Mouse (Mus musculus) erythroblast, embryonic 14.5 days (primary cell): ENCODE measurements around the gene Fthl17e. TPM values are rescaled to one million over a fixed set of nuclear protein-coding genes. Genes with fewer than 3 reads are reported as not detected.
"Not testable (repeated sequence)": the region's sequence is repeated elsewhere in the genome, so short reads cannot be mapped to it uniquely, and the experiment has no call there.

ENCODE experiments used
- H3K27me3 ChIP-seq: 2 replicates; pipeline ENCODE4 v1.6.1; 2012; ENCODE audit warnings: inconsistent platforms; ENCODE audit not compliant: control insufficient read depth
- H3K36me3 ChIP-seq: 2 replicates; pipeline ENCODE4 v1.6.1; 2012; ENCODE audit warnings: mild to moderate bottlenecking, inconsistent platforms; ENCODE audit not compliant: control insufficient read depth
- H3K4me1 ChIP-seq: 2 replicates; pipeline ENCODE4 v1.6.1; 2012; ENCODE audit warnings: inconsistent platforms; ENCODE audit not compliant: control insufficient read depth
- H3K4me3 ChIP-seq: replicated peaks from 2 replicates; pipeline ENCODE3; 2012; ENCODE audit warnings: moderate library complexity, mild to moderate bottlenecking, inconsistent platforms
- H3K9me3 ChIP-seq: 2 replicates; pipeline ENCODE4 v1.6.1; 2012; ENCODE audit warnings: low read length, inconsistent platforms, mixed read lengths; ENCODE audit not compliant: control insufficient read depth
- GATA1 ChIP-seq: IDR thresholded peaks from 2 replicates; pipeline ENCODE4 v1.6.1; 2012; ENCODE audit warnings: low read length, inconsistent platforms, mixed read lengths
- TAL1 ChIP-seq: IDR thresholded peaks from 3 replicates; pipeline ENCODE4 v1.6.1; 2012; ENCODE audit warnings: low read length, inconsistent platforms, mixed read lengths
- polyA plus RNA-seq: library from polyadenylated mRNA; stranded (reverse); fragments of >175 nt; gene quantifications from 2 replicates; pipeline ENCODE4 v1.2.3, GENCODE M21; 2012

The Fthl17e gene
- not detected in 2 replicates for polyA plus RNA-seq

GRCm38 (mm10) chrX:9033193-9033592 is at the start of gene Fthl17e:
Fthl17e (plus strand) TSS chrX:9033493.
- H3K27me3 ChIP-seq, H3K9me3 ChIP-seq, H3K36me3 ChIP-seq, H3K4me1 ChIP-seq, H3K4me3 ChIP-seq: not testable (repeated sequence)

DNA sequence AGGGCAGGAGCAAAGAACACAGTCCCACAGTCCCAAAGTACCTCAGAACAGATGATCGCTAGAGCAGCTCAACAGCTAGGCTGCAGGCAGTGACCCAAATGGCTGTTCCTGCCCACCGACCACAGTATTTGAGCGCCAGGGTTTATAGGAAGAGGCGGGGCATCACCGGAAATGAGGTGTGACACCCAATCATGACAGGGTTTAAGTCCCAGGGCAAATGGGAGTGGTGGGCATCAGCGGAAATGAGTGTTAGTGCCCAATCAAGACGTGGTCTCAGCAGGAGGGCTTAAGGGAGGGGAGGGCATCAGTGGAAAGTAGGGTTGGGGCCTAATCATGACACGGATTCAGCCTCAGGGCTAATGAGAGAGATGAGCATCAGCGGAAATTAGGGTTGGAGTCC is 46.6 kb upstream of the Fthl17e start, which contains the start of gene Fthl17d:
Gene Fthl17d (minus strand): TSS at position 101 of the 400 bp plus-strand sequence.
- not testable (repeated sequence) for H3K4me1 ChIP-seq, H3K27me3 ChIP-seq, H3K4me3 ChIP-seq, H3K36me3 ChIP-seq, H3K9me3 ChIP-seq

DNA sequence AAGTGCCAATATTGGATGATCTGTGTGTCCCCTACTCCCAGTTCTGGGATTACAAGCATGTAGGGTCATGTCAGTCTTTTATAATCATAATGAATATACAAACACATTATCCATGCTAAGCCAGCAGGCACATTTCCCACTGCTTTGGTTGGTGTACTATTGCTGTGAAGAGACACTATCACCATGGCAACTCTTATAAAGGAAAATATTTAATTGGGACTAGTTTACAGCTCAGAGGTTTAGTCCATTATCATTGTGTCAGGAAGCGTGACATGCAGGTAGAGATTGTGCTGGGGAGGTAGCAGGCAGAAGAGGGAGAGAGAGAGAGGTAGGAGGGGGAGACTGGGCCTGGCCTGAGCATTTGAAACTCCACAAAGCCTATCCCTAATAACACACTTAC is 17.2 kb upstream of the Fthl17e start:
- TF ChIP-seq TAL1 (no peak), GATA1 (no peak)
- Histone ChIP-seq H3K4me3 (no peak overlapping the region), H3K4me1 (no peaks in the 10 kb centered on the region), H3K27me3 (no peaks in the 10 kb centered on the region), H3K9me3 (no peaks in the 10 kb centered on the region), H3K36me3 (no peaks in the 10 kb centered on the region)

DNA sequence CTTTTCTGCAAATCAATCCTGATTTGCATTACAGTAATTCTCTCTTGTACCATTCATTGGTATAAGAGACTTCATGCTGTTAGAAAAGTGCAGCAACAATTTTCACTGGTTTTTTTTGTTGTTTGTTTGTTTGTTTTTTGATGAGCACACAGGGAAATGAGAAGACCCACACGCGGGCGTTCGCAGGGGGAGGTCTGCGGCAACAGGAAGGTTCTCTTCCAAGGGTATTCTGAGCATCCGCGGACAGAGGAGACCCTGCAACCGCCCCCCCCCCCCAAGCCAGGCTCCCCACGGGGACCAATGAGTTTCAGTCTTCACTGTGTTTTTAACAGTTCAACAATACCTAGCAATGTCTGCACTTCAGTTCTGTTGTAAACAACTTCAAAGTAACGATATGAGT is 13.8 kb upstream of the Fthl17e start:
- Histone ChIP-seq H3K4me1 (no peaks in the 10 kb centered on the region), H3K36me3 (no peaks in the 10 kb centered on the region), H3K4me3 (no peak overlapping the region), H3K27me3 (no peaks in the 10 kb centered on the region), H3K9me3 (no peaks in the 10 kb centered on the region)
- TF ChIP-seq TAL1, result no peak
- TF ChIP-seq GATA1, result no peak

DNA sequence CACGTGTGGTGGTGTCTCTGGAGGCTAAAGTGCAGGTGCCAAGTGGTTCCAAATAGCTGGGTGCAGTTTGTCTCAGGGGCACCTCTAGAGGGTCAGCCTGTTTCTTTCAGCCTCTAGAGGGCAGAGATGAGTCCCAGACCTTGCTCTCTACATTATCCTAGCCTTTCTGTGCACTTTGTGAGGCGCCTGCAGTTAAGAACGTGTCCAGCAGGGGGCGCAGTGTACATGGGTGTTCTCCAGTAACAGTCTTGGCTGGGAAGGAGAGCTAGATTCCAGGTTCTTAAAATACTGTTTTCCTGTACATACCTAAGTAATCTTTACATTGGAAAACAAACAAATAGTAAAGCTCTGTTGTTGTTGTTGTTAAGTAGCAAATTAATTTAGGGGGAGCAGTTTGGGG is 8.3 kb downstream of the Fthl17e start:
- H3K9me3 ChIP-seq, H3K36me3 ChIP-seq, H3K4me1 ChIP-seq, H3K27me3 ChIP-seq, H3K4me3 ChIP-seq: not testable (repeated sequence)

- not testable (repeated sequence) for H3K36me3 ChIP-seq, H3K4me3 ChIP-seq, H3K27me3 ChIP-seq, H3K4me1 ChIP-seq
- H3K9me3 ChIP-seq, result peaks cover 12% of the 10 kb centered on the region
These were observed 27.7 kb downstream of the Fthl17e start for GRCm38 (mm10) chrX:9060952-9061351.

- Histone ChIP-seq H3K36me3 (no peaks in the 10 kb centered on the region), H3K4me1 (no peaks in the 10 kb centered on the region), H3K27me3 (no peaks in the 10 kb centered on the region), H3K9me3 (peaks cover 12% of the 10 kb centered on the region), H3K4me3 (no peak overlapping the region)
- TF ChIP-seq GATA1 (no peak), TAL1 (no peak)
These were observed 28.8 kb downstream of the Fthl17e start for GRCm38 (mm10) chrX:9062101-9062500.

DNA sequence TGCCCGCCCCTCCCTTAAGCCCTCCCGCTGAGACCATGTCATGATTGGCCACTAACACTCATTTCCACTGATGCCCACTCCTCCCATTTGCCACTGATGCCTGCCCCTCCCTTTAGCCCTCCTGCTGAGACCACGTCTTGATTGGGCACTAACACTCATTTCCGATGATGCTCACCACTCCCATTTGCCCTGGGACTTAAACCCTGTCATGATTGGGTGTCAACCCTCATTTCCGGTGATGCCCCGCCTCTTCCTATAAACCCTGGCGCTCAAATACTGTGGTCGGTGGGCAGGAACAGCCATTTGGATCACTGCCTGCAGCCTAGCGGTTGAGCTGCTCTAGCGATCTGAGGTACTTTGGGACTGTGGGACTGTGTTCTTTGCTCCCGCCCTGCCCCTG is 29.4 kb downstream of the Fthl17e start, which contains the start of gene Fthl17f:
Gene Fthl17f (plus strand): TSS at position 301 of the 400 bp plus-strand sequence.
- H3K36me3 ChIP-seq, H3K4me3 ChIP-seq, H3K4me1 ChIP-seq: not testable (repeated sequence)

DNA sequence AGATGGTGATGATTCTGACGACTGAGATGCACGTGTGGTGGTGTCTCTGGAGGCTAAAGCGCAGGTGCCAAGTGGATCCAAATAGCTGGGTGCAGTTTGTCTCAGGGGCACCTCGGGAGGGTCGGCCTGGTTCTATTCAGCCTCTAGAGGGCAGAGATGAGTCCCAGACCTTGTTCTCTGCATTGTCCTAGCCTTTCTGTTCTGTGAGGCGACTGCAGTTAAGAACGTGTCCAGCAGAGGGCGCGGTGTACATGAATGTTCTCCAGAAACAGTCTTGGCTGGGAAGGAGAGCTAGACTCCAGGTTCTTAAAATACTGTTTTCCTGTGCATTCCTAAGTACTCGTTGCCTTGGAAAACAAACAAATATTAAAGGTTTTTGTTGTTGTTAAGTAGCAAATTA is 44.4 kb downstream of the Fthl17e start:
- not testable (repeated sequence) for H3K4me1 ChIP-seq, H3K9me3 ChIP-seq, H3K27me3 ChIP-seq, H3K36me3 ChIP-seq, H3K4me3 ChIP-seq

More for the DNA sequence above, 29.4 kb downstream of the Fthl17e start, which contains the start of gene Fthl17f:
- not testable (repeated sequence) for H3K27me3 ChIP-seq
- peaks cover 12% of the 10 kb centered on the region for H3K9me3 ChIP-seq

Other genes starting within 250 kb of the Fthl17e start
- gene Ssxb5, start 229.8 kb upstream of the Fthl17e start, polyA plus RNA-seq, result not detected in 2 replicates
- gene Gm6592, start 189.5 kb upstream of the Fthl17e start, polyA plus RNA-seq, result not detected in 2 replicates
- gene Gm5751, start 159.2 kb upstream of the Fthl17e start, polyA plus RNA-seq, result not detected in 2 replicates
- gene B630019K06Rik, start 141.1 kb upstream of the Fthl17e start, polyA plus RNA-seq, result not detected in 2 replicates
- gene Fthl17b, start 70.5 kb upstream of the Fthl17e start, polyA plus RNA-seq, result not detected in 2 replicates
- gene Fthl17c, start 56.9 kb upstream of the Fthl17e start, polyA plus RNA-seq, result not detected in 2 replicates
- not detected in 2 replicates for gene Fthl17d, start 46.7 kb upstream of the Fthl17e start, polyA plus RNA-seq
- gene Fthl17f, start 29.5 kb downstream of the Fthl17e start, polyA plus RNA-seq, result not detected in 2 replicates
- gene 4930402K13Rik, start 71.1 kb downstream of the Fthl17e start, polyA plus RNA-seq, result not detected in 2 replicates
- not detected in 2 replicates for gene Lancl3, start 166.4 kb downstream of the Fthl17e start, polyA plus RNA-seq
- 0.08 and 0.10 TPM in 2 replicates for gene Gm14862, start 223.4 kb downstream of the Fthl17e start, polyA plus RNA-seq
- gene Xk, start 239.3 kb downstream of the Fthl17e start, polyA plus RNA-seq, result 1.8 and 2.3 TPM in 2 replicates